Mouse (Mus musculus) liver, adult (tissue): ENCODE results near the gene Vmp1.
A peak's percentile ranks its signal among the peaks of the same experiment; 100 is the strongest.

ENCODE experiments used
- GATA4 ChIP-seq: IDR thresholded peaks from 2 replicates; pipeline ENCODE4 v1.6.1; 2014; ENCODE audit warnings: mild to moderate bottlenecking, low read length; ENCODE audit not compliant: insufficient replicate concordance

The Vmp1 gene

DNA sequence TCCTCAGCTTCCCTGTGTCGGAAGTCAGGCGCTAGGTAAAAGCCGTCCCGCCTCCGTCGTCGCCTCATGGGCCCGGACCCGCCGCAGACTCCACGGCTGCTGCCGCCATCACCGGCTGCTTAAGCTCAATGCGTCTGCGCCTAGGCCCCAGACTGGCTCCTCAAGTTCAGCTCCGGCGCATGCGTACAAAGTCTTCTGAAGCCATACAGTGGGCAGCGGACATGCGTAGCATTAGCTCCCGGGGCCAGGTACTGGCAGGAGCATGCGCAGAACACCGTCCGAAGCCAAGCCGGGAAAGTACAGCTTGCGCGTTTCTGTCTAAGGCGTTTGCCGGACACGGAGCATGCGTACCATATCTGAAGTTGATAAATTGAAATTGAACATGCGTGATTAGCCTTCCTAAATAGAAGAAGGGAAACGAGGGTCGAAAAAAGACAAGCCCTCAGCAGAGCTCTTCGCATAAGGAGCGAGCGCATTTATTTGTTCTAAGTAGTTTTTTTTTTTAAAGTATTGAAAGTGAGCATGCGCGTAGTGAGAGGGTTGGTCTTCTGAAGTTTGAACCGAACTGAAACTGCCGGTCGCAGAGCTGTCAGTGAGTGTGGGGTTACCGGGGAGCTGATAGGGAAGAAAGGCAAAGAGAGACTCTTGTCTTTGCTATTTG, 138.9 kb downstream of the Vmp1 start, which contains the start of the genes Rps6kb1 and Tubd1:
Gene Rps6kb1, minus strand, starts transcription at position 167 of the 661 bp plus-strand sequence.
Gene Tubd1, plus strand, starts transcription at position 353 of the 661 bp plus-strand sequence.
- TF ChIP-seq GATA4: peak; percentile 33; the same call in 1 of the 2 replicates

DNA sequence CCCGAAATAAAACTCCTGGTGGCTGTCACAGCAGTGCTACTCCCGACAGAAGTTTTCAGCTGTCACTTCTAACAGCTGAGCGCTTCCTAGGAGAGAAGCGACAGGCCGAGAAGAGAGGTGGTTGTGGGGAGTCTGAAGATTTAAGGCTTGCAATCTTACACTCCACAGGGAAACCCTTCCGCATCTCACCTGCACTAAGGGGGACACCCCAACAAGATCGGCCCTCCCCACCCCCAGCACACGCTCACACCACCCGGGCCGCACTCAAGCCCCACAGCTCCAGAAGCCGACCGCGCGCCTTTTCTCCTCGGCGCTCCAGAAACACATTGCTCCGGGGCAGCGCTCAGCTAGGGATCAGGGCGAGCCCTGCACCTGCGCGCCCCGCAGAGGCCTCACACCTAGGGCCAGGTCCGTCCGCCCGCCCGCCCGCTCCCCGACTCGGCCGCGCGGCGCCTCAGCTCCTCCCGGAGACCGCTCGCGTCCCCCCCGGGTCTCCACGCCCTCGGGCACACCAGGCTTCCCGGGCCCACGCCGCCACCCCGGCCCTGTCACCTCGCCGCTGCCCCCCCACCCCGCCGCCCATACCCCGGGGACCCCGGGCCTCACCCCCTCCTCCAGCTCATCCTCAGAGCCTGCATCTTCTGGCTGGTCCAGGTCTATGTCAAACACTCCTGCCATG, 139.5 kb downstream of the Vmp1 start:
- no peak for TF ChIP-seq GATA4

DNA sequence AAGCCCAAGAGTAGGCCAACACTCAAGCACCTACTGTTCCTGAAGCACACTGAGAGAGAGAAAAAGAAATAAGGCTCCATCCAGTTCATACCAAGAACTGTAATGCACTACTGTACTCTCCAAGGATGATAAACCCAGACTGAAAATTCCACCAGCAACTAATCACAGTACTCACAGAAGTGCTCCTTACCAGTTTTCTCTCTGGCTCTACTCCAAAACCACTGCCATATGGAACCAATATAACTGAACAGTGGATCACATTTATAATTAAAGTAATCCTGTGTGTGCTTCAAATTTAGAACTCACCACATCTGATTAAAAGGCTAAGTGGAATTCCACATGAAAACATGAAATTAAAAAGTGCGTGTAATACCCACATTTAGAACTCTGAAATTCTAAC, 140.8 kb downstream of the Vmp1 start:
- no peak for TF ChIP-seq GATA4

DNA sequence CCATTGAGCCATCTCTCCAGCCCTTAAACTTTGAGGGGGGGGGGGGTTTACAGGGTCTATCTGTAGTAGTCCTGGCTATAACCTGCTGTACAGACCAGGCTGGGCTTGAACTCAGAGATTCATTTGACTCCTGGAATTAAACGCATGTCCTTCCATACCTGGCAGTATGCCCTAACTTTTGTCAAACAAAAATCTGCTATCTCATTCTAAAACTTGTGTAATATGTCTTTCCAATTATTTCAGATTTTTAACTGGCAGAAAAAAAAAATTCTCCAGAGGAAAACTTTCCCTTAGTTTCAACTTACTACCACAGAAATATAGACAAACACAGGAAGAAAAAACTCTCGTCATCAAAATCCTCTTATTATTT, 143.2 kb downstream of the Vmp1 start:
- no peak for TF ChIP-seq GATA4

DNA sequence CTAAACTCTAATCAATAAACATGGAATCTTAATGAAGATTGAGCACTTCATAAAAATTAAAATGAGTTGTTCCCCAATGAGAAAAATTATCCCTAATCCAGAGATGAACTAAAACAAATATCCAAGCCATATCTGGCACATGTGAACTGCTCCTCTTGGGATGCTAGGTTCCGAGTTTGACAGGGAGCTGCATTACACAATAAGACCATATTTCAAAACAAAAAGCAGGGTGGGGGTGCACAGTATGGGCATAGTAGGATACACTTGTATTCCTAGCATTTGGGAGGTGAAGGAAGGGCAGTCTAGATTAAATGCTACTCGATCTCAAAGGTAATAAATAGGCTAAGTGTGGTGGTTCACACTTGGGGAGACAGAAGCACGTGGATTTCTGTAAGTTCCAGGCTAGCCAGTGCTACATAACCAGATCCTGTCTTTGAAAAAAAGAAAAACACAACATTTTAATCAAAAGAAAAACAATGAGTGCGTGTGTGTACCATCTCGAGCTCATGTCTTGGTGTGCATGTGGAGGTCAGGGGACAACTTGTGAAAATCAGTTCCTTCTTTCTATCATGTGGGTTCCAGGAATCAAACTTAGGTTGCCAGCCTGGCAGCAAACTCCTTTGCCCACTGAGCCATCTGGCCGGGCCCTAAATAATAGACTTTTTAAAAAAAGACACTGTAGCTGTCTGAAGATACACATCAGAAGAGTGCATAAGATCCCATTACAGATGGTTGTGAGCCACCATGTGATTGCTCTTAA, 143.7 kb downstream of the Vmp1 start:
- TF ChIP-seq GATA4: no peak

DNA sequence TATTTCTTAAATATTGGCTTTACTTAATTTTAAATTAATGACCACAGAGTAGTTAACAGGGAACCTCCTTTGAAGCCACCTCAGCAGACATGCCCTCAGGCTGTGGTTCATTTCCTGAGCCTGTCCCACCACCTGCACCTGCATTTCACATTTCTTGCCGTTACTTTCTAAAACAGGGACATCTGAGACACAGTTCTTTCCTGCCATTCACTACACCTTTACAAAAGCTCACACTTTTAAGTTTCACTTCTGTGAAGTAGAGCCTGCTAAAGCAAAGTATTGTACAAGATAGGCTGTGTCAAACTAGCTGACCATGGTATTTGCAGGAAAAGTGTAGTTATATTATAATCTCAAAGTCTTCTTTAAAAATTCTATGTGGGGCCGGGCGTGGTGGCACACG, 144.8 kb downstream of the Vmp1 start:
- TF ChIP-seq GATA4: no peak

DNA sequence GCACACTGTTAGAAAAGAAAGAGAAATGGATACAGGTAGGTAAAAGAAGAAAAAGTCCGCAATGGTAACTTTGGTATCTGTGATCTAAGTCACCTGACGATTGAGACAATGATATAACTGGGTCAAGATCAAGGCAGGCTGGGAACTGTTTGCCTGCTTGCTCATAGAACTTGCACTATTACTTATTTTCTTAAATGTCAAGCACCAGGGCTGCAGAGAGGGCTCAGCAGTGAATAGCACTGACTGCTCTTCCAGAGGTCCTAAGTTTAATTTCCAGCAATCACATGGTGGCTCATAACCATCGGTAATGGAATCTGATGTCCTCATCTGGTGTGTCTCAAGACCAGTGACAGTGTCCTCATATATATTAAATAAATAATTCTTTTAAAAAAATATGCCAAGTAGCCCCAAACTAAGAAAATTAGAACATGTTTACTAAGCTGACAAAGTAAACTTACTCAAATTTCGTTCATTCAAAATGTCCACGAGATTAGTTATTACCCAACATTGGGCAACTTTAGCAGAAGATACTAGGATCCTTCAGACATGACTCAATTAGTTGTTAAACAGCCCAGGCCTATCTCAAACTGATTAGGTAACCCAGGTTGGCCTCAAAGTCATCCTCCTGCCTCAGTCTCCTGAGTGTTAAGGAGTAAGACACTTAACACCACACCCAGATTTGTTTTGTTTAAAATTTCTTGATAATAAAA, 149.3 kb downstream of the Vmp1 start:
- no peak for TF ChIP-seq GATA4
